Mouse (Mus musculus) limb, embryonic 14.5 days (tissue): ENCODE data around the gene Sbf1. TPM values are rescaled to one million over a fixed set of nuclear protein-coding genes. Genes with fewer than 3 reads are reported as not detected.

Source experiments
- ATAC-seq: fragments of 200-750 bp; cut with Nextera tagmentation; 2 replicates; pipeline ENCODE4 v1.8.0; 2017; ENCODE audit warnings: low read depth, moderate number of reproducible peaks, moderate TSS enrichment; ENCODE audit not compliant: low FRiP score
- DNase-seq: peaks from one replicate; pipeline ENCODE4 v3.0.0-alpha.2; 2015; ENCODE audit warnings: low spot score
- H3K27ac ChIP-seq: fragments of 300-500 bp; sonication (generic); replicated peaks from 2 replicates; pipeline ENCODE4 v1.5.1; 2014; ENCODE audit warnings: low read depth, mild to moderate bottlenecking, low read length, moderate library complexity, mixed read lengths
- H3K27me3 ChIP-seq: fragments of 300-500 bp; sonication (generic); 2 replicates; pipeline ENCODE4 v1.6.1; 2014; ENCODE audit warnings: low read length, mixed read lengths; ENCODE audit not compliant: control insufficient read depth, insufficient read depth
- H3K36me3 ChIP-seq: fragments of 300-500 bp; sonication (generic); 2 replicates; pipeline ENCODE4 v1.6.1; 2014; ENCODE audit warnings: mild to moderate bottlenecking, low read length, moderate library complexity, mixed read lengths; ENCODE audit not compliant: control insufficient read depth, insufficient read depth
- H3K4me1 ChIP-seq: fragments of 300-500 bp; sonication (generic); 2 replicates; pipeline ENCODE4 v1.6.1; 2014; ENCODE audit warnings: antibody characterized with exemption, low read length, mixed read lengths; ENCODE audit not compliant: control insufficient read depth, insufficient read depth
- H3K4me2 ChIP-seq: fragments of 300-500 bp; sonication (generic); replicated peaks from 2 replicates; pipeline ENCODE4 v1.6.1; 2014; ENCODE audit warnings: low read depth, mild to moderate bottlenecking, low read length, moderate library complexity; ENCODE audit not compliant: severe bottlenecking
- H3K4me3 ChIP-seq: fragments of 300-500 bp; sonication (generic); replicated peaks from 2 replicates; pipeline ENCODE4 v1.5.1; 2014; ENCODE audit warnings: low read length
- H3K9ac ChIP-seq: fragments of 300-500 bp; sonication (generic); 2 replicates; pipeline ENCODE4 v1.6.1; 2014; ENCODE audit warnings: mild to moderate bottlenecking, low read depth, low read length, moderate library complexity; ENCODE audit not compliant: severe bottlenecking
- H3K9me3 ChIP-seq: fragments of 300-500 bp; sonication (generic); 2 replicates; pipeline ENCODE4 v1.6.1; 2016; ENCODE audit warnings: low read length; ENCODE audit not compliant: control insufficient read depth
- POLR2A ChIP-seq: fragments of 200-500 bp; IDR thresholded peaks from 2 replicates; pipeline ENCODE4 v1.8.0; 2012; ENCODE audit warnings: inconsistent platforms, mild to moderate bottlenecking, moderate library complexity, borderline replicate concordance; ENCODE audit not compliant: insufficient read depth, insufficient read length; ENCODE audit errors: extremely low read depth
- WGBS: fragments of 180-500 bp; shearing (Covaris S2); extraction: QIAGEN DNeasy Blood & Tissue Kit; methylation state at CpG from one replicate; pipeline ENCODE4 v1.1.7; 2014; 5-methylcytosine and 5-hydroxymethylcytosine counted together
- polyA plus RNA-seq, 2 experiments: library from polyadenylated mRNA; depleted of rRNA in 1 of 2; stranded (reverse) in 1 of 2; unstranded in 1 of 2; fragments of >200 nt; fragmentation: Nextera tagmentation in 1 of 2; extraction: Ambion mirVana in 1 of 2; gene quantifications; 2 replicates each; pipeline versions ENCODE4 v1.2.1 to v1.2.3; 2012 to 2014

Gene Sbf1
- 154 and 170 TPM in 2 replicates for polyA plus RNA-seq (2012; rRNA removed)
- polyA plus RNA-seq (2014; fragmentation: Nextera tagmentation; extraction: Ambion mirVana) = 65.1 and 72.3 TPM in 2 replicates

GRCm38 (mm10) chr15:89315190-89315731, at the start of gene Sbf1:
Gene Sbf1 (minus strand): TSS chr15:89315311.
- TF ChIP-seq POLR2A = peak; percentile 77; the same call in 1 of the 2 replicates
- DNase-seq (peak; percentile 97), ATAC-seq (peak; percentile 100)
- Histone ChIP-seq H3K4me2 (peak within 1 kb of the TSS; percentile 84), H3K9me3 (no peaks in the 10 kb centered on the region), H3K4me3 (peak within 1 kb of the TSS; percentile 98), H3K9ac (peak within 1 kb of the TSS; percentile 83), H3K4me1 (peaks cover 9% of the 10 kb centered on the region), H3K36me3 (no peaks in the 10 kb centered on the region), H3K27me3 (no peaks in the 10 kb centered on the region), H3K27ac (0 out of 2 replicates have a peak within 1 kb of the TSS, but pooled peaks have one; percentile 33)
- WGBS = 1% methylated on average over 35 of the region's 37 CpGs

GRCm38 (mm10) chr15:89363051-89363450, 47.9 kb upstream of the Sbf1 start:
- Histone ChIP-seq H3K36me3 (peaks cover 80% of the 10 kb centered on the region), H3K27ac (no peak overlapping the region), H3K27me3 (no peaks in the 10 kb centered on the region), H3K9ac (no peak overlapping the region), H3K4me2 (no peak overlapping the region), H3K4me1 (no peaks in the 10 kb centered on the region), H3K9me3 (no peaks in the 10 kb centered on the region), H3K4me3 (no peak overlapping the region)
- DNase-seq = no peak
- ATAC-seq = no peak
- no peak for TF ChIP-seq POLR2A
- WGBS = 83% methylated on average over 7 of the region's 7 CpGs

- H3K9me3 ChIP-seq = no peaks in the 10 kb centered on the region
- DNase-seq (no peak), ATAC-seq (no peak)
- H3K4me2 ChIP-seq = no peak overlapping the region
- WGBS = 87% methylated on average over 3 of the region's 3 CpGs
- no peak overlapping the region for H3K9ac ChIP-seq
- H3K27me3 ChIP-seq = no peaks in the 10 kb centered on the region
- H3K4me3 ChIP-seq = no peak overlapping the region
- peaks cover 44% of the 10 kb centered on the region for H3K36me3 ChIP-seq
- H3K27ac ChIP-seq = no peak overlapping the region
- no peak for TF ChIP-seq POLR2A
- peaks cover 18% of the 10 kb centered on the region for H3K4me1 ChIP-seq
These were observed 43.7 kb upstream of the Sbf1 start for GRCm38 (mm10) chr15:89358784-89359183.

GRCm38 (mm10) chr15:89356372-89356771, 41.3 kb upstream of the Sbf1 start:
- Histone ChIP-seq H3K4me2 (peak overlapping the region; percentile 59), H3K27ac (peak overlapping the region; percentile 89), H3K4me3 (peak overlapping the region; percentile 89), H3K9me3 (no peaks in the 10 kb centered on the region), H3K27me3 (no peaks in the 10 kb centered on the region), H3K36me3 (peaks cover 47% of the 10 kb centered on the region), H3K4me1 (peaks cover 18% of the 10 kb centered on the region), H3K9ac (peak overlapping the region; percentile 83)
- WGBS = under 1% methylated on average over 15 of the region's 15 CpGs
- TF ChIP-seq POLR2A = no peak
- DNase-seq = peak; percentile 96
- ATAC-seq = peak; percentile 73

DNA sequence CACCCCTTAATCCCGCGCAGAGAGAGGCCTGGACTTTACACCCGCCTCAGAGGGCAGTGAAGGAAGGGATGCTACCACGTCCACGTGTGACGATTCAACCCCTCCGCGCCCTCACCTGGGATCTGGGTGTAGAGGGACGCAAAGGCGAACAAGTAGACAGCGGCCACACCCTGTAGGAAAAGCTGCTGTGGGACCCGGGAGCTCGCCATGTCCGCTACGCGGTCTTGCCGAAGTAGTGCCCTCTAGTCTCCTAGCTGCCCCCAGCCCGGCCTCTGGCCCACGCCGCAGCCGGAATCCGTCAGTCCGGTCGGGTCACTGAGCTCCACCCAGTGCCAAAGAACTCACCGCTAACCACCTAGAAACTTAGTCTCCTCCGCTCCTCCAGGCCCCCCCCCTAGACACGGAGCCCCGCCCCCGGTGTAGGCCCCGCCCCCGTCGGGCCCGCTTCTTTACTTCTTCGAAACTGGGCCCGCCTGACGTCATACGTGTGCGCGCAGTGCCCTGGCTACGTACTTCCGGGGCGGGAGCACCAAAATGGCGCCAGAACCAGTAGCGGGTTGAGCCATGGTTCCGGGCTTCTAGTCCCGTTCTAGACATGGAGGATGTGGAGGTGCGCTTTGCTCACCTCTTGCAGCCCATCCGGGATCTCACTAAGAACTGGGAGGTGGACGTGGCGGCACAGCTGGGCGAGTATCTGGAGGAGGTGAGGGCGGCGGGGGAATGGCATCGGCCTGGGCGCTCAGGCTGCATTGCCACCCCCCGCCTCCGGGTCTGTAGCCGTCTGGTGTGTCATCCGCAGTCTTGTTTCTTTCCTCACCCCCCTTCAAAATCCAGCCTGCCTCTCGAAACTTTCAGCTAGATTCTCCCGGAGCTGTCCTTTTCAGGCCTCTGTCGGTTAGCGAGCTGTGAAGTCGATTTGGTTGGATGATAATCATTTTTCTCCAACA, 40.4 kb upstream of the Sbf1 start, which contains the start of the genes Lmf2 and Ncaph2:
Gene Lmf2 (minus strand): TSS at position 419 of the 947 bp plus-strand sequence.
Gene Ncaph2 (plus strand): TSS at position 479 of the 947 bp plus-strand sequence.
- peak within 1 kb of the TSS; percentile 89 for H3K27ac ChIP-seq
- no peaks in the 10 kb centered on the region for H3K27me3 ChIP-seq
- H3K4me2 ChIP-seq = peak within 1 kb of the TSS; percentile 77
- peak within 1 kb of the TSS; percentile 89 for H3K4me3 ChIP-seq
- peak within 1 kb of the TSS; percentile 83 for H3K9ac ChIP-seq
- DNase-seq (peak; percentile 95), ATAC-seq (peak; percentile 94)
- H3K4me1 ChIP-seq = peaks cover 18% of the 10 kb centered on the region
- H3K36me3 ChIP-seq = peaks cover 46% of the 10 kb centered on the region
- under 1% methylated on average over 60 of the region's 64 CpGs for whole genome bisulfite sequencing
- TF ChIP-seq POLR2A = peak; percentile 51; the same call in 1 of the 2 replicates
- H3K9me3 ChIP-seq = no peaks in the 10 kb centered on the region
